Mouse (Mus musculus): ENCODE measurements around the gene Phf23.

Gene Phf23

DNA sequence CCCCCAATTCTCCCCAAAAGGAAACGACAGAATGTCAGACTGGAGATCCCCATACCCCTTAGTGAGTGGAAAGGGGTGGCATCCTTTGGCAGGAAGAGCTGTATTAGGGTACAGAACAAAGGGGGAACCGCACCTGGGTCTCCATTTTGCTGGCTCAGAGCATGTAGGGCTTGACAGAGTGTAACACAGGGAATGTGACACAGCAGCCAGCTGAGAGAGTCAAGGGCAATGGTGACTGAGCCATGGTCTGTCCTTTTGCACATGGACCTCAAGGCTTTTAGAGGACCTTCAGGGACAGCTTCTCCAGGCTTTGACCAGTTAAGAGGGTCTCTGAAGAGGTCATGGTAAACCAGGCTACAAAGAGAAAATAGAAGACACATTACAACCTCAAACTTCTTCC is 20.7 kb upstream of the Phf23 start:
- no peak for DNase-seq

DNA sequence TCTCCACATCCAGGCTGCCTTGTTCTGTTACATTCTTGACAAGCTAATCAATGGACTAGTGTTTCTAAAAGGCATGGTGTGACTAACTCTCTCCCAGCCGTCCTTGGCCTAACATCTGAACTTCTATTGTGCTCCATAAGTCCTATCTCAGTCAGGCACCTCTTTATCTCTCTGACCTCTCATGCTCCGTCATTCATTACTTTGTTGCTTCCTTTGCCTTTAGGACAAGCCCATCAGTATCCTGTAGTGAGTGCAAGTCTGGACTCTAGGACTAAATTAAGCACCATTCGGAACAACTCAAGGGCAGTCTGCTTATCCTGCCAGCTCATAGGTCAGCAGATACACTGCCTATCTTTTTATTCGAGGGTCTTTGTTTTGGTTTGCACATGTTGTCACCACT is 19.3 kb upstream of the Phf23 start:
- no peak for DNase-seq

DNA sequence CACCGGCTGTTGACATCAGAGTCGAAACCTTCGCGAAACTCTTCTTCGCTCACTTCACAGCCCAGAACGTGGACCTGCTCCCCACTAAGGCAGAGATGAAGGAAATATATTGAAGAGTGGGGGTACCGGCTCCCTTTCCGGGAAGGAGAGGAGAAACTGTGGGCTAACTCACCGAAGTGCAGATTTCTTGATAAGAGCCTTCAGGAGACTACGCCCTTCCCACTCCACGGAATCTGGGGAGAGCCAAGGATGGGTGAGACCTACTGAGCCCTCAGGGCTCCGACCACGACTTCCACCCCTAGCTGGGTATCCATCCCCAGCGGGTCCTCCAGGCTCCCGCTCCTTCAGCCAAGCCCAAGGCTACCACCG is 15.8 kb upstream of the Phf23 start:
- DNase-seq, result no peak

DNA sequence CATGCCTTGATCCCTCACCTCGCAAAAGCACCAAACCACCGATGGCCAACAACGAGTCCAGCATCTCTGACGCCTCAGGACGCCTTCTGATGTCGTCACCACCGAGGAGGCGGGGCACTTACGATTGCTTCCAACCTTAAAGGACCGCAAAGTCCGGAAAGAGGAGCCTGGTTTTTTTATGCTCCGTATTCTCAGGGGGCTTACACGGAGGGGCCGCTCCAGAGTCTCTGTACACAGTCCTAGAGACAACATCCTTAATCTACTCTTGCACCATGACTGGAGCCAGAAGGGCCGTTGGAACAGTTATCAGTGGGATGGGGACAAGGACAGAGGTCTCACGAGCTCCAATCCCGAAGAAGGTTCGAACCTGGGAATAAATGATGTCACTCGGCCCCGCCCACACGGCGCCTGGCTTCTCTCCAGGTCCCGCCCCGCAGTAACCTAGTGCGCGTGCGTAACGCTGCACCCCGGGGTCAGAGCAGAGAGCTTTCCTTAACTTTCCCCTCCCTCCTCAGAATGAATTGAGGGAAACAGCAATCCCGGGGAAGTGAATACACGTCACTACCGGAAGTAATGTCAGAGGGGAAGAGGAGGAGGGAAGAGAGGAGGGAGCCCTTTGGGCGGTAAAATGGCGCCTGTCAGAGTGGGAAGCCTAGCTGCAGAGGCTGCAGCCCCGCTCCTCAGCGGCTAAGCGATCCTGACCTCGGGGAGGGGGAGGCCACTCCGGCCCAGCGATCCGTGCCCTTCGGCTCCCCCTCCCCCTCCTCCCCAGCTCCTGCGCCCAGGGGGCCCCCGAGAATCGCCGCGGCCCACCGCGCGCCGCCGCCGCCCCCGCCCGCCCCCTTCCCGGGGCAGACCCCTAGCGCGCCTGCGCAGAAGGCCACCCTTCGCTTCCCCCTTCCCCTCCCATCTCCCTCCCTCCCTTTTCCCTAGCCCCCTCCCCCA is 15.1 kb upstream of the Phf23 start:
- peak; percentile 99 to 100 for DNase-seq

DNA sequence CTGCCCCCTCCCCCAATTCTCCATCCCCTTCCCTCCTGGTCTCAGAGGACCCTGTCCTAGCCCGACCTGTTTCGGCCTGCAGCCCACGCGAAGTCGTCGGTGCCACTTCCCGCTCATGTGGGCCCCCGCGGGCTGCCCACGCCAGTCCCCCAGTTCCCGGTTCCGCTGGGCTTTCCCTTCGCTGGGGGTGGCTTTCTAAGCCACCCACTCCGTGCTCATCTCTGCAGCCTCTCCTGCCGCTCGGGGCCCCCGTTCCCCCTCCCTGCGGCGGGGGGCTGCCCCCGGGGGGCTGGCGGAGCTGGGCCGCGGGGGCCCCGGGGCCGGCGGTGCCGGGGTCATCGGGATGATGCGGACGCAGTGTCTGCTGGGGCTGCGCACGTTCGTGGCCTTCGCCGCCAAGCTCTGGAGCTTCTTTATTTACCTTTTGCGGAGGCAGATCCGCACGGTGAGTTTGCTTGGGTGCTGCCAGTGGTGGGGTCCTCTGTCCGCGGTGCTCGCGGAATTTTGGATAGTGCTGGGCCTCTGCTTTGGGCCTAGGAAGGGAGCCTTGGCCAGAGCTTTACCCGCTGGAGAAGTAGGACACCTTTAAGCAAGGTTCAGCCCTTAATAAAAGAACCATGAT is 14.3 kb upstream of the Phf23 start, which contains the start of gene Ctdnep1:
TSS of gene Ctdnep1 (plus strand) at position 16 of the 622 bp plus-strand sequence.
- DNase-seq, result peak in 1 of 2 experiments; percentile 47

DNA sequence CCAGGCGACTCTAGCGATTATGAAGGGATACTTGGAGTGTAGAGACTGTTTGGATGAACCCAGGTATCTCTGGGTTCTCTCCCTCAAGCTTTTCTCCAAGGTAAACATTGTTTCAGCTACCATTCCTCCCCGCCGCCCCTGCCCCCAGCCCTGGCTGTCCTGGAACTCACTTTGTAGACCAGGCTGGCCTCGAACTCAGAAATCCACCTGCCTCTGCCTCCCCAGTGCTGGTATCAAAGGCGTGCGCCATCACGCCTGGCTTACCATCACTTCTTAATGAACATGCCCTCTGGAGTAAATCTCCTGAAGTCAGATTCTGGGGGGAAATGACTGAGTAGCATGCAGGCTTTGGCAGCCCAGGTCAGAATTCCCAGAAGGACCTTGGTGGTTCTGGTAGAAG is 13.4 kb upstream of the Phf23 start, which contains the start of gene Elp5:
TSS of gene Elp5 (minus strand) at position 293 of the 400 bp plus-strand sequence.
- DNase-seq, result no peak

DNA sequence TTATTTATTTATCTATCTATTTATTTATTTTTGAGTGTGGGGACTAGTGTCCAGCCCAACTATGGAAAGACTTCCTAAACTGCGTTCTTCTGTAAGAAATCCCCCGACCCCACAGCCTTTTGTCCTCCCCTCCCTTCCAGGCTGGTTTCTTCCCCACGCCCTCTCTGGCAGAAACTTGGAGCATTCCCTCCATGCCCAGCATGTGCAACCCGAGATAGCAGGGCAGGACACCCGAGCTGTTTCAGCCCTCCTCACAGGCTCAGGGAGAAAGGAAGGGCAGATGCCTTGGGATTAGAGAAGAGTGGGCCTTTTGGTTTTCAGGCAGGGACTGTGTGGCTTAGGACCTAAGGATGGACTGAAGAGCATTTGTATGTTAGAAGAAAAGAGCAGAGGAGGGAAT is 12.7 kb upstream of the Phf23 start:
- peak in 1 of 2 experiments; percentile 13 for DNase-seq

DNA sequence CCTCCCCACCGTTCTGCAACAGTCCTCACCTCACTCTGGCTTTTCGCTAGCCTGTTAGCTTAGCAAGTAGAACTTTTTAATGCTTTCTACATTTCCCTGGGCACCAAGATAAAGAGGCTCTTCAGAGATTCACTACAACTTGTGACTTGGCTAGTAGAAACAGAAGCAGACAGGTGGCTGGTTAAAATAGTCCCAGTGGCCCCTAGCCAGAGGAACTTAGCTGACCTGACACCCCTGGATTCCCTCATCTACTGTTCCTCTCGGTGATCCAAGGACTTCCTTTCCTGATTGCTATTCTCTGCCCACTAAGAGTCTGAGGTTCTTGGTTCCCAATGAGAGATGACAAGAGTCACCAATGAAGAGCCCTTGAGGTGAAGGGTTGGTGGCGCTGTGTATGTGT is 12.2 kb upstream of the Phf23 start:
- DNase-seq, result peak in 1 of 2 experiments; percentile 2

DNA sequence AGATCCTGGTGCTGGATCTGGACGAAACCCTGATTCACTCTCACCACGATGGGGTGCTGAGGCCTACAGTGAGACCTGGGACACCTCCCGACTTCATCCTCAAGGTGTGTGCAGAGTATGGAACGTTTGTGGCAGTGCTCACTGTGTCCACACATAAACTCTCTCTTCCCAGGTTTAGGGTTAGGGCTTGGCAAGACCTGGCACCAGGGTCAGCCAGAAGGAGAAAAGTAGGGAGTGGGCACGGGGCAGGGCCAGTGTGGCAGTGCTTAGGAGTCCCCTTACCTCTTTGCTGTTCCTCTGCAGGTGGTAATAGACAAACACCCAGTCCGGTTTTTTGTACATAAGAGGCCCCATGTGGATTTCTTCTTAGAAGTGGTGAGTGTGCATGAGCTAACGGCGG is 11.1 kb upstream of the Phf23 start:
- peak in 1 of 2 experiments; percentile 1 for DNase-seq

DNA sequence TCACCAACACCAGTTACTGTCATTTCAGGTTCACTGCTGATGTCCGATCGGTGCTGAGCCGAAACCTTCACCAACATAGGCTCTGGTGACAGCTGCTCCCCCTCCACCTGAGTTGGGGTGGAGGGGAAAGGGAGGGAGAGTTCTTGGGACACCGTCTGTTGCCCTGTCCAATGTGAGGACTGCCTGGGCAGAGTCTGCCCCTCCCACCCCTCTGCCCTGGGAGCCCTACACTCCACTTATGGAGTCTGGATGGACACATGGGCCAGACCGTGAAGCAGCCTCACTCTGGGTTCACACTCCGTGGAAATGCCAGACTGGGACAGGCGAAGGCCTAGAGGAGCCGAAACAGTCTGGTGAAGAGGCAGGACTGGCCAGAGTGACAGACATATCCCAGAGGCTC is 5.6 kb upstream of the Phf23 start:
- DNase-seq, result no peak

DNA sequence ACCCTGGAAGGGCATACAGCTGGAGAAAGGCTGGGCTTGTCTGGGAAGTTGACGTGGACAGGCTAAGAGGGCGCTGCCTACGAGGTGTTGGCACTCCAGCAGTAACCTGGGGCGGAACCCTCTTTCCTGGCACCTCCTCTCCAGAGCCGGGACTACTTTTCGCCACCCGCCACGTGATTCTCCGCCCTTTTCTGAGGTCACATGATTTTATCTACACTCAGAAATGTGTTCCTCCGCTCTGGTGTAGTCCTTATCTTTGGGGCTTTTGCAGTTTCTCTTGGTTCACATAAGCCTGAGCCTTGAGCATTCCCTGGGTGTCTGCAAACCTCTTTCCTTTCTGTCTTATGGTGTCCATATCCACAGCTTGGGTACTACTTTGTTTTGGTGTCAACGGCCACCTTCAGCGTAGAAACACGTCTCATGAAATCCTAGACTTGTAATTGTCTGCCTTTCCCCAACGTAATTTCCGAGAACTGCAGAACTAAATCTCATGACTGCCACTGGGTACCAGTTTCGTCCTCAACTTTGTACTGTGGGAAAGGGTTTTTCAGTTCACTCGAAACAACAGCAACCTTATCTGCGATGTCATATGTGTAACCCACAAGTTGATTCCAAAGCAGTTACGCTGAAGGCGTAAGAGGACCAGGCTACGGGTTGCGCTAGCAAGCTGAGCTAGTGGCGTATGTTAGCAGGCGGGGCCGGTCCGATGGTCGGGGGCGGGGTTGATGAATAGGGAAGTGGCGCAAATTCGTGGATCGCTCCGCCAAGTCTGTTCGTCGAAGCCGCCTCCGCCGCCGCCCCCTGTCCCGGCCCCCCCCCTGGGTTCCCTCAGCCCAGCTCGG is 4.5 kb upstream of the Phf23 start, which contains the start of gene Gabarap:
TSS of gene Gabarap (plus strand) at position 294 of the 842 bp plus-strand sequence.
- DNase-seq, result peak; percentile 98

DNA sequence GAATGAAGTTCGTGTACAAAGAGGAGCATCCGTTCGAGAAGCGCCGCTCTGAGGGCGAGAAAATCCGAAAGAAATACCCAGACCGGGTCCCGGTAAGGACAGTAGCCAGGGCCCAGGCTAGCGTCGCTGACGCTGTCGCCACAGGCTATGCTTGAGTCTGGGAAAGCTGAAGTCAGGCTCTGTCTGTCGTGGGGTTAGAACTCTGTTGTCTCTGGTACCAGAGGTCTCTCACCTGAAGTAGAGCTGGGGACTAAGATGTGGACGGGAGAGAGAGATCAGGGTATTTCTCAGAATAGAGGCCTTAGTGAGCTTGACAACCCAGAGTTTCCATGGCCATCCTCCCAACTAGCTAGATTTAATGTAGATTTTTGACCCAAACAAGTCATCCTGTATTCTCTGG is 3.9 kb upstream of the Phf23 start:
- DNase-seq, result no peak

DNA sequence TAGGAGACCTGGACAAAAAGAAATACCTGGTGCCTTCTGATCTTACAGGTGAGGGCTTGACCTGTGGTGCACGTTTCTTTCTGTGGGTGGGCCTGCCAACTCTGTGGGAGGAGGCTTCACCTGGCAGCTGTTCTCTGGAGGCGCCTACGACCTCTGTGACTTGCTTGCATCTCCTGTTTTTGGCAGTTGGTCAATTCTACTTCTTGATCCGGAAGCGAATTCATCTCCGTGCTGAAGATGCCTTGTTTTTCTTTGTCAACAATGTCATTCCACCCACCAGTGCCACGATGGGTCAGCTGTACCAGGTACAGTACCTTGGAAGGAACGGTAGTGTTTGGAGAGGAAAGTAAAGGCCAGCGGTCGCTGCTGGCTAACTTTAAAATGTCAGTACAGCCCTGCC is 3.2 kb upstream of the Phf23 start:
- no peak for DNase-seq

DNA sequence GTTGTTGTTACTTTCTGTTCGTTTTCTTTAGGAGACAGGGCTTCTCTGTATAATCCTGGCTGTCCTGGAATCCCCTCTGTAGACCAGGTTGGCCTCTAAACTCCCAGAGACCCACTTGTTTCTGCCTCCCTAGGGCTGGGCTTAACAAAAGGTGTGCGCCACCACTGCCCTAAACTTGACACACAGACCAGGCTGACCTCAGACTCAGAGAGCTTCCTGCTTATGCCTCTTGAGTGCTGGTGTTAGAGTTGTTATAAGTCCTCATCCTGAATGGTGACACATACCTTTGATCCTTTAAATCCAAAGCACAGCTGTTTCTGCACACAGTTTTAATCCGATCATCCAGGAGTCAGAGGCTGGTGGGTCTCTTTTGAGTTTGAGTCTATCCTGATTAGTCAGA is 2.6 kb upstream of the Phf23 start:
- peak in 1 of 2 experiments; percentile 8 for DNase-seq

DNA sequence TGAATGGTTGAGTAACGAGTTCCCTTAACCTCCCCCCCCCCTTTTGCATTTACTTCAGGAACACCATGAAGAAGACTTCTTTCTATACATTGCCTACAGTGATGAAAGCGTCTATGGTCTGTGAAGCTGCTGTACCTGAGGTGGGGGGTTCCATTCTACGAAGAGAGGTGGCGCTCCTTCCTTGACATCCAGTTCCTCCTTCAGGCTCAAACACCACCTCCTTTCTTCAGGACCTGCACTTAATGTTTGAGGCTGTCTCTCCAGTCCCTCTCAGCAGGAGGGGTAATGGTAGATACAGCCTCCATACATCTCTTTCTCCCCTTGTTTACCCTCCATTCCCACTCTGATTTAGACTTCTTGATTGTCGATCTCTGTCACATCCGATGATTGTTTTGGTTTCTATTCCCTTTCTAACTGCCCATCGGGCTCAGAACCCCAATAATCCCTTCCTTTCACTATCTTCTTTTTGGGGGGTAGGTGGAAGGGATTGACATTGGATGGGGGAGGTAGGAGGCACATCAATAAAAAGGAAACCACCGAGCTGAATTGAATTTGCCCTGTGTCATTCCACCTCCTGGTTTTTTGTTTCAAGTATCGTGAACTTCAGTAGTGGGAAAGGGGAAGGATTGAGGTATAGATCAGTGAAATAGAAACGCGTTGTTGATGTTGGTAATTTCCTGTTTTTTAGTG is 1.0 kb upstream of the Phf23 start:
- DNase-seq, result no peak

DNA sequence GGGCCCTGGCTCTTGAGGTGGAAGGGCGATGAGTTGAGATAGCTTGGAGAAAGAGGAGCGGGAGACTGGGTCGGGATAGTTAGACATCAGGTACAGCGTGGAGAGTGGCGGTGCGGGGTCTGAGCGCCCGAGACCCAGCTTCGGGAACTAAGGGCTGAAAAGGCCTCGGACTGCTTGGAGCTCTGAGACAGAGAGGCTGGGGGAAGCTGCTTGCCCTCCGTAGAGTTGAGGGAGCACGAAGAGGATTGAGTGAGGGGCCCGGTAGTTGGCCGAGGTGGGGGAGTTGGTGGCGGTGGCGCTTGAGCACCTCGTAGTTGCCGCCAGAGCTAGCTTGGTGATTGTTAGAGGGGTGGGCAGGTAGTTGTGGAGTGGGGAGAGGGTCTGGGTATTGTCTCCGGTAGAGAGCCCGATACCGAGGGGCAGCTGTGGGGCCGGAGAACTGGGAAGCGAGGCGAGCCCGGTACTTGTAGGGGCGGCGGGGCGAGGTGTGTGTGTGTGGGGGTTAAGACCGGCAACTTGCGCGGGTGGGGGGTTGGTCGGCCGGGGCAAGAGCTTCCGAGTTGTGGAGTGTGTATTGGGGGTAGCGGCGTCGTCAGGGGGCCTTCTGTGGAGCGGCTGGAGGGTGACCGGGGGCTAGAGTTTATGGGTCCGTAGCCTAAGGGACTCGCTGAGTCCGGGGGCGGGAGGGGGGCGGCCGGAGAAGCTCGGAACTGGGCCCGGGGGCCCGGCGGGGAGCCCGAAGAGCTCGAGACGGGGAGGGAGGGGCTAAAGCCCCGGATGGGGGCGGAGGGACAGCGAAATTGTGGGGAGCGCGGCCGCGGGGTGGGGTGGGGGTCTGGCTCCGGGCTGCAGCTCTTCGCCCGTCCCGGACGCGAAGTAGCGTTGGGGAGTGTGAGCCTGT is 834 bp downstream of the Phf23 start:
- peak; percentile 68 to 75 for DNase-seq

DNA sequence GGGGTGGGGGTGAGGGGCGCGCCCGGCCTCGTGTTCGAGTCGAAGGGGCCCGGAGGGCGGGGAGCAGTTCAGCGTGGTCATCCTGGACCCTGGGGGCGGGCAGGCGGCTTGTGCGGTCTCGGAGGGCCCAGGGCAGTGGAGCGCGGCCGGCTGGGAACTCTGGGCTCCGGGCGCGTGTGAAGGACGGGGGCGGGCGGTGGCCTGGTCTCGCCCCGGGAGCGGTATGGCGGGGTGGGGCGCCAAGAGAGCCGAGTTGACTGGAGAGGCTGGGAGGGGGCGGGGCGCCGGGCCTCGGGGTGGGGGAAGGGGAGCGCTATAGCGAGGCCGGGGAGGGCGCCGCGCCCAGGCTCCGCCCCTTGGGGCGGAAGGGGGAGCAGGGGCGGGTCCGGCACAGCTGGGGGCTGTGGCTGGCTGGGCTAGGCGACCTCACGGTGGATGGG is 1.5 kb downstream of the Phf23 start:
- peak; percentile 85 for DNase-seq

DNA sequence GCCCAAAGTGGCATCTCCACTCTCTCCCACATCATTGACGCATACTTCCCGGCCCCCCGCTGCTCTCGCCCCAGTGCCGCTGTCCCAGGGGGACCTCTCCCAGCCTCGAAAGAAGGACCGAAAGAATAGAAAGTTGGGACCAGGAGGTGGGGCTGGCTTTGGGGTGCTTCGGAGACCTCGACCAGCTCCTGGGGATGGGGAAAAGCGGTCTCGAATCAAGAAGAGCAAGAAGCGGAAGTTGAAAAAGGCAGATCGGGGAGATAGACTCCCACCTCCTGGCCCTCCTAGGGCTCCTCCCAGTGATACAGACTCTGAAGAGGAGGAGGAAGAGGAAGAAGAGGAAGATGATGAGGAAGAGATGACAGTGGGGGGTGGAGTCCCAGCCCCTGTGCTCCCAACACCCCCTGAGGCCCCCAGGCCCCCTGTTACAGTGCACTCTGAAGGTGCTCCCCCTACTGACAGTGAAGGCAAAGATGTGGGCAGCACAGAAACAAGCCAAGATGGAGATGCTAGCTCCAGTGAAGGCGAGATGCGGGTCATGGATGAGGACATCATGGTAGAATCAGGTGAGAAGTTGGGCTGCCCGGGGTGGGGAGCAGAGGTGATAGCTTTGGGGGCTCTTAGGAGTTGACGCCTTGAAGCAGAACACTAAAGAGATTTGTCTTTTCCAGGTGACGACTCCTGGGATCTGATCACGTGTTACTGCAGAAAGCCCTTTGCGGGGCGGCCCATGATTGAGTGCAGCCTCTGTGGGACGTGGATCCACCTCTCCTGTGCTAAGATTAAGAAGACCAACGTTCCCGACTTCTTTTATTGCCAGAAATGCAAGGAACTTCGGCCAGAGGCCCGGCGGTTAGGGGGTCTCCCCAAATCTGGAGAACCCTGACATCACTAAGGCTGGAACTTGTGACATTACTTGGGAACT is 3.3 kb downstream of the Phf23 start:
- peak in 1 of 2 experiments; percentile 47 for DNase-seq

DNA sequence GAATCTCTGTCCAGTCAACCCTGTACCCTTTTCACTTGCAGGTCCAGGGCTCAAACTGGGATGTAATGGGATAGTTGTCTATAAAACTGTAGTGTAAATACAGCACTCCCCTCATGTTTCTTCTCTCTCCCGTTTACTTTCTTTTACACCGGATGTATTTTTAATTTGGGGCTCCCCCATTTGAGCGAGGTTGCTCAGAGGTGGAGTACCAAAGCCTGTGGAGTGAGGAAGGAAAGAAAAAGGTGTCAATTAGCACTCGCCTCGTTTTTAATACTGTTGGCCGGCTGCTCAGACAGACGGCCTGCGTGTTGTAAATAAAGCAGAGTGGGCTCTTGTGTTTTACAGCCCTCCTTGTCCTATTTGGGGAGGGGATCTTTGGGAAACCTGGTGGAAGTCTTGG is 4.1 kb downstream of the Phf23 start:
- DNase-seq, result no peak

DNA sequence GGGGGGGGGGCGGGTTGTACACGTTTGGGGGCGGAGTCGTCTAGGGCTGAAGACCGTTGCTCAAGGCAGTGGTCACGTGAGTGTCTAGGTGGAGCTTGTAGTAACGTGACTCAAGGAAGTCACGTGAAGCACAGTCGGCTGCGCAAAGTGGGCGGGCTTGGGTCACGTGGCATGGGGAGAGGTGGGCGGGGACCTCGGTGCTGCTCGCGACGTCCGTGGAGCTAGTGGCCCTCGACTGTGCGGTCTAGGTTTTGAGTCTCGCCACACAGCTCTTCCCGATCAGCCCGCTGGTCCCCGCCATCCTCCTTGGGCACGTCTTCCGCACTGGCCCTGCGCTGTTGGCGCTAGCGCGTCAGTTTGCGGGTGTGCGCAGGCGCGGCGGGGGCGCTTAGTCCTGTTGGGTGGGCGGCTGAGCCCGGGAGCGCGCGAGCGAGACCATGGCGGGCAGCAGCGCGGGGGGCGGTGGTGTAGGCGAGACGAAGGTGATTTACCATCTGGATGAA is 4.9 kb downstream of the Phf23 start, which contains the start of gene Dvl2:
TSS of gene Dvl2 (plus strand) at position 200 of the 503 bp plus-strand sequence.
- DNase-seq, result peak; percentile 91 to 94

Measured in cerebellum, postnatal 14 days (tissue).